Mouse (Mus musculus) neural tube, embryonic 12.5 days (tissue): ENCODE results near the gene Fbp1. TPM values are rescaled to one million over a fixed set of nuclear protein-coding genes. Genes with fewer than 3 reads are reported as not detected.
"Not testable (repeated sequence)": the region's sequence is repeated elsewhere in the genome, so short reads cannot be mapped to it uniquely, and the experiment has no call there.

Source experiments
- ATAC-seq: fragments of 200-750 bp; cut with Nextera tagmentation; 2 replicates; pipeline ENCODE4 v1.8.0; 2017; ENCODE audit warnings: low read depth, mild to moderate bottlenecking, moderate TSS enrichment, moderate library complexity; ENCODE audit not compliant: low FRiP score
- H3K27ac ChIP-seq: fragments of 300-500 bp; sonication (generic); 2 replicates; pipeline ENCODE4 v1.5.1; 2016
- H3K27me3 ChIP-seq: fragments of 300-500 bp; sonication (generic); replicated peaks from 2 replicates; pipeline ENCODE4 v1.6.1; 2016; ENCODE audit warnings: mild to moderate bottlenecking
- H3K36me3 ChIP-seq: fragments of 300-500 bp; sonication (generic); 2 replicates; pipeline ENCODE4 v1.6.1; 2016; ENCODE audit warnings: mild to moderate bottlenecking
- H3K4me1 ChIP-seq: fragments of 300-500 bp; sonication (generic); 2 replicates; pipeline ENCODE4 v1.6.1; 2016
- H3K4me2 ChIP-seq: fragments of 300-500 bp; sonication (generic); replicated peaks from 2 replicates; pipeline ENCODE4 v1.6.1; 2016; ENCODE audit warnings: mild to moderate bottlenecking
- H3K4me3 ChIP-seq: fragments of 300-500 bp; sonication (generic); 2 replicates; pipeline ENCODE4 v1.5.1; 2016
- H3K9ac ChIP-seq: fragments of 300-500 bp; sonication (generic); 2 replicates; pipeline ENCODE4 v1.6.1; 2016; ENCODE audit warnings: mild to moderate bottlenecking
- H3K9me3 ChIP-seq: fragments of 300-500 bp; sonication (generic); 2 replicates; pipeline ENCODE4 v1.6.1; 2016; ENCODE audit warnings: mild to moderate bottlenecking
- whole genome bisulfite sequencing: fragments of 180-500 bp; shearing (Covaris S2); methylation state at CpG from one replicate; pipeline ENCODE4 v1.1.7; 2016; 5-methylcytosine and 5-hydroxymethylcytosine counted together
- polyA plus RNA-seq: library from polyadenylated mRNA; unstranded; fragments of >200 nt; fragmentation: Nextera tagmentation; extraction: Ambion mirVana; gene quantifications from 2 replicates; pipeline ENCODE4 v1.2.1, GENCODE M21; 2016

Gene Fbp1
- 0.18 and 0.94 TPM in 2 replicates for polyA plus RNA-seq

GRCm38 (mm10) chr13:62887712-62888441, at the start of gene Fbp1:
Gene Fbp1 (minus strand): TSS chr13:62888282.
- H3K9me3 ChIP-seq: no peaks in the 10 kb centered on the region
- peak within 1 kb of the TSS; percentile 52 for H3K4me2 ChIP-seq
- peaks cover 7% of the 10 kb centered on the region for H3K4me1 ChIP-seq
- no peak within 1 kb of the TSS for H3K4me3 ChIP-seq
- H3K27ac ChIP-seq: no peak within 1 kb of the TSS
- H3K36me3 ChIP-seq: no peaks in the 10 kb centered on the region
- 4% methylated on average over 29 of the region's 29 CpGs for WGBS
- 0 out of 2 replicates have a peak, but pooled peaks have one; percentile 13 for ATAC-seq
- H3K9ac ChIP-seq: peak within 1 kb of the TSS; percentile 30; the same call in 1 of the 2 replicates
- H3K27me3 ChIP-seq: peaks cover 35% of the 10 kb centered on the region

DNA sequence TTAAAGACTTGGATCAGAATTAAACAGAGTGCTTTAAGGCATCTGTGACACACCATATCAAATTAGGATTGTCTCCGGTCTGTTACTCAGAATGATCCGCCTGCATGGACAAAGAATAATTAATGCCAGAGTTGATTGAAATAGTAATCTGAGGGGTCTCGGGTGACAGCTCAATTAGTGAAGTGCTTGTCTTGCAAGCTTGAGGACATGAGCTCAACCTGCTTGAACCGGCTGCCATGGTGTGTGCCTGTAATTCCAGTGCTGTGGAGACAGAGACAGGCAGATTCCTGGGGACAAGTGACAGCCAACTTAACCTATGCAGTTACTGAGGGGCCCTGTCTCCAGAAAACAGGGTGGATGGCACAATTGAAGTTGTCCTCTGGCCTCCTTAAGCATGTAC, 44.4 kb upstream of the Fbp1 start:
- H3K36me3 ChIP-seq: no peaks in the 10 kb centered on the region
- H3K9me3 ChIP-seq: no peaks in the 10 kb centered on the region
- no peak overlapping the region for H3K4me2 ChIP-seq
- ATAC-seq: no peak
- H3K9ac ChIP-seq: no peak overlapping the region
- no peaks in the 10 kb centered on the region for H3K27me3 ChIP-seq
- WGBS: 65% methylated on average over 4 of the region's 4 CpGs
- H3K4me3 ChIP-seq: no peak overlapping the region
- no peak overlapping the region for H3K27ac ChIP-seq
- no peaks in the 10 kb centered on the region for H3K4me1 ChIP-seq

- no peak for ATAC-seq
- Histone ChIP-seq H3K27ac (no peak overlapping the region), H3K4me2 (no peak overlapping the region), H3K4me1 (no peaks in the 10 kb centered on the region), H3K9ac (no peak overlapping the region), H3K36me3 (no peaks in the 10 kb centered on the region), H3K27me3 (no peaks in the 10 kb centered on the region), H3K9me3 (no peaks in the 10 kb centered on the region), H3K4me3 (no peak overlapping the region)
- 81% methylated on average over 9 of the region's 9 CpGs for WGBS
Observed at GRCm38 (mm10) chr13:62929766-62930389, 41.8 kb upstream of the Fbp1 start.

GRCm38 (mm10) chr13:62929144-62929543, 41.1 kb upstream of the Fbp1 start:
- H3K4me3 ChIP-seq, H3K27me3 ChIP-seq, H3K9ac ChIP-seq, H3K27ac ChIP-seq, ATAC-seq, H3K9me3 ChIP-seq, H3K4me1 ChIP-seq, H3K36me3 ChIP-seq, H3K4me2 ChIP-seq: not testable (repeated sequence)
- WGBS: 95% methylated on average over 3 of the region's 3 CpGs

- no peak for ATAC-seq
- no peaks in the 10 kb centered on the region for H3K9me3 ChIP-seq
- H3K4me1 ChIP-seq: no peaks in the 10 kb centered on the region
- H3K4me3 ChIP-seq: no peak overlapping the region
- H3K4me2 ChIP-seq: no peak overlapping the region
- H3K27me3 ChIP-seq: no peaks in the 10 kb centered on the region
- 93% methylated on average over 1 of the region's 1 CpGs for WGBS
- H3K9ac ChIP-seq: no peak overlapping the region
- no peaks in the 10 kb centered on the region for H3K36me3 ChIP-seq
- H3K27ac ChIP-seq: no peak overlapping the region
Observed at GRCm38 (mm10) chr13:62927470-62927869, 39.4 kb upstream of the Fbp1 start.

DNA sequence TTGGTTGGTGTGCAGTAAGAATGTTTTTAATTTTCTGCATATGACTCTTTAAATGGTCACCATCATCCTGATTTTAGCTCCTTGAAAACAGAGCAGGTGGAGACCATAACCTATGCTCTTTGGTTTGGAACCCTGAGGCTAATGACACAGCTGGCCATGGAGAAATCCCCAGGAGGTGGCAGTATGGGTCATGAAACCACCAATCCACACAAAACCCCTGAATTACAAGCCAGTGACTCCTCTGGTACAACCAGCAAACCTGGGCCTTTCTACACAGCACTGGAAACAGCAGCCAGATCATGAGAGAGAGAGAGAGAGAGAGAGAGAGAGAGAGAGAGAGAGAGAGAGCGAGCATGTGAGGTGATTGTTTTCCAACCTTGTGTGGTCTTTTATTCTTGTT, 38.4 kb upstream of the Fbp1 start:
- 75% methylated on average over 1 of the region's 1 CpGs for WGBS
- H3K9me3 ChIP-seq: no peaks in the 10 kb centered on the region
- no peaks in the 10 kb centered on the region for H3K36me3 ChIP-seq
- H3K4me3 ChIP-seq: no peak overlapping the region
- H3K27me3 ChIP-seq: no peaks in the 10 kb centered on the region
- no peak overlapping the region for H3K27ac ChIP-seq
- no peak overlapping the region for H3K4me2 ChIP-seq
- ATAC-seq: no peak
- no peaks in the 10 kb centered on the region for H3K4me1 ChIP-seq
- no peak overlapping the region for H3K9ac ChIP-seq

GRCm38 (mm10) chr13:62923182-62923581, 35.1 kb upstream of the Fbp1 start:
- H3K27me3 ChIP-seq: no peaks in the 10 kb centered on the region
- H3K4me2 ChIP-seq: no peak overlapping the region
- H3K9ac ChIP-seq: no peak overlapping the region
- H3K36me3 ChIP-seq: no peaks in the 10 kb centered on the region
- H3K4me1 ChIP-seq: no peaks in the 10 kb centered on the region
- ATAC-seq: no peak
- no peaks in the 10 kb centered on the region for H3K9me3 ChIP-seq
- H3K27ac ChIP-seq: no peak overlapping the region
- no peak overlapping the region for H3K4me3 ChIP-seq
- 85% methylated on average over 8 of the region's 8 CpGs for WGBS

DNA sequence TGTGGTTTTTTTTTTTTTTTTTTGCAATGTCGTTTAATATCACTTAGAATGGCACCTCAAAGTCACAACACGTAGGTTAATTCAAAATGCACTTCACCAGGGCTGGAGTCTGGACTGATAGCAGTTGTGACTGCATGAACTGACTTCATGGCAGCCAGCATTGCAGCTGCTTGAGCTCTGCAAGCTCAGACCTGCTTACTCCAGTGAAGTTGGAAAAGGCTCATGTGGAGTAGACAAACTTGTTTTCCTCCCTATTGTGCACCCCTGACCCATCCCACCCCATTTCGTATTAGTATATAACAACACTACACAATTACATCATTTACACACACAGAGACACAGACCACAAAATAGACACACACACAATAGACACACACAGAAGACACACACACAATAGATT, 34.6 kb upstream of the Fbp1 start:
- 83% methylated on average over 3 of the region's 3 CpGs for WGBS
- ATAC-seq: no peak

DNA sequence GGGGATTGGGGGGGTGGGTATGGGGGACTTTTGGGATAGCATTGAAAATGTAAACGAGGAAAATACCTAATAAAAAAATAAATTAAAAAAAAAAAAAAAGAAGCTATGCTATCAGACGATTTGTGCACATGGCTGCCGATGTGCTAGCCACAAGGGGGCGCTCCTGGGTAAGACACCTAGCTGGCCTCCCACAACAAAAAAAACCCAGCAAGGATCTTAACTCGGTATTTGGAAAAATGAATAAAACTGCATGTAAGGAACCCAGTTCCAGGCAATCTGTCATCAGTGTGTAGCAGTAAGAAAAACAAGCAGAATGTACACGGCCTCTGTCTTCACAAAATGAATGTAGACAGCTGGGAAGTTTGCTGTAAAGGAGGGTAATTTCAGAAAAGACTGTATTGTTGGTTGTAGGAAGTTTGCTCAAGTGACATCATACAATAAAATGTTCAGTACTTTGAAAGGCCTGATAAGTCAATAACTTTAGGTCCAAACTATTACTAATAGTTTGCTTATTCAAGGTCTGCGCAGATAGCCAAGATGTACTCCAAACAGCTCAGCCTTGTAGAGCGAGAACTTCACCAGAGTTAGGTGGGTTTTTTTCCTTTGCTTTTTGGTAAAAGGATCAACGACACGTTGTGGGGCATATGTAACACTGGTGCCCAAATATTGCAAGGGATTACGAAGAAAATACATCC, 31.7 kb upstream of the Fbp1 start:
- no peak for ATAC-seq
- H3K27ac ChIP-seq: no peak overlapping the region
- H3K9me3 ChIP-seq: no peaks in the 10 kb centered on the region
- no peaks in the 10 kb centered on the region for H3K27me3 ChIP-seq
- H3K9ac ChIP-seq: no peak overlapping the region
- no peaks in the 10 kb centered on the region for H3K4me1 ChIP-seq
- no peak overlapping the region for H3K4me3 ChIP-seq
- whole genome bisulfite sequencing: 39% methylated on average over 11 of the region's 11 CpGs
- H3K36me3 ChIP-seq: no peaks in the 10 kb centered on the region
- H3K4me2 ChIP-seq: no peak overlapping the region

More for the DNA sequence above, 34.6 kb upstream of the Fbp1 start:
- no peak overlapping the region for H3K4me2 ChIP-seq
- H3K4me1 ChIP-seq: no peaks in the 10 kb centered on the region
- H3K9me3 ChIP-seq: no peaks in the 10 kb centered on the region
- no peaks in the 10 kb centered on the region for H3K36me3 ChIP-seq
- no peaks in the 10 kb centered on the region for H3K27me3 ChIP-seq
- no peak overlapping the region for H3K9ac ChIP-seq
- no peak overlapping the region for H3K4me3 ChIP-seq
- H3K27ac ChIP-seq: no peak overlapping the region

- H3K27me3 ChIP-seq: no peaks in the 10 kb centered on the region
- H3K36me3 ChIP-seq: no peaks in the 10 kb centered on the region
- H3K4me1 ChIP-seq: no peaks in the 10 kb centered on the region
- H3K4me2 ChIP-seq: no peak overlapping the region
- H3K9me3 ChIP-seq: no peaks in the 10 kb centered on the region
- no peak overlapping the region for H3K27ac ChIP-seq
- H3K4me3 ChIP-seq: no peak overlapping the region
- H3K9ac ChIP-seq: no peak overlapping the region
- ATAC-seq: no peak
- WGBS: 45% methylated on average over 1 of the region's 1 CpGs
Observed at GRCm38 (mm10) chr13:62917416-62918110, 29.5 kb upstream of the Fbp1 start.

DNA sequence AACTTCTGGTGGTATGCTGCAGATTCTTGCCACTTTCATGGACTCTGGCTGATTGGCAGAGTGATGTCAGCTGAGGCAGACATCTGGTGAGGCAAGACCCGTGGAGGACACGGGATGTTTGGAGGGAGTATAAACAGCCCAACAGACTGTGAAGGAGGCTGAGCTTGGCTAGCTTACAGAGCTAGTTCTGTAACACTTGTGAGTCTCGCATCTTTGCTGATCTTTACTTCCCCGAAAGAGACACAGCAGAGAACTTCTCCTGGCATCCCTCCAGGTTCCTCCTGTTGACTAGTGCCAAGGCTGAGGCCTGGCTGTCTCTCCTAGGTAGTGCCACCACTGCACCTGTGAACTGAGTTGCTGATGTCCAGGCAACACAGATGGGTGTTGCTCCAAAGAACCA, 28.6 kb upstream of the Fbp1 start:
- Histone ChIP-seq H3K9ac (no peak overlapping the region), H3K4me2 (no peak overlapping the region), H3K4me1 (no peaks in the 10 kb centered on the region), H3K36me3 (no peaks in the 10 kb centered on the region), H3K27ac (no peak overlapping the region), H3K27me3 (no peaks in the 10 kb centered on the region), H3K4me3 (no peak overlapping the region), H3K9me3 (no peaks in the 10 kb centered on the region)
- ATAC-seq: no peak
- WGBS: 82% methylated on average over 4 of the region's 4 CpGs

- WGBS: 86% methylated on average over 5 of the region's 5 CpGs
- Histone ChIP-seq H3K4me2 (no peak overlapping the region), H3K27ac (no peak overlapping the region), H3K4me3 (no peak overlapping the region), H3K4me1 (peaks cover 6% of the 10 kb centered on the region), H3K27me3 (no peaks in the 10 kb centered on the region), H3K36me3 (no peaks in the 10 kb centered on the region), H3K9ac (no peak overlapping the region), H3K9me3 (no peaks in the 10 kb centered on the region)
- no peak for ATAC-seq
Observed at GRCm38 (mm10) chr13:62911575-62911974, 23.5 kb upstream of the Fbp1 start.
